Mouse (Mus musculus) lung, postnatal 0 days (tissue): ENCODE results near the gene Stxbp3.

Experiments
- CTCF ChIP-seq: IDR thresholded peaks from 2 replicates; pipeline ENCODE4 v1.5.1; 2016; ENCODE audit warnings: antibody characterized with exemption, mild to moderate bottlenecking
- EP300 ChIP-seq: IDR thresholded peaks from 2 replicates; pipeline ENCODE4 v1.6.1; 2016; ENCODE audit warnings: antibody characterized with exemption, mild to moderate bottlenecking, control low read depth

DNA sequence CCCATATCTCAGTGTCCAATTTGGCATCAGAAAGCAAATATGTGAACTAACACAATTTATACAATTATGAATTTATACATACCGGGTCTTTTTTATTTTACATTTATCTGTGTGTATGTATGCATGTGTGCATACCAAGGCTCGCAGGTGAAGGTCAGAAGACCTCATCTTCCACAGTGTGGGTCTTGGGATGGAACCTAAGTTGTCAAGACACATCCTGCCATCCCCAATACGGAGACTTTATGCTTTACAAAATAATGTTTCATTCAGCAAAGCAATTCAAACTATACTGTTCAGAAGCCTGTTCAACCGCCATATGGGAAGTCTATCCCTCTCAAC lies 359 bp upstream of the Stxbp3 start:
- TF ChIP-seq EP300 (no peak), CTCF (no peak)
